Mouse (Mus musculus) brain, adult 2 months (tissue): ENCODE measurements around the gene Gm9803.
"Not testable (repeated sequence)": the region's sequence is repeated elsewhere in the genome, so short reads cannot be mapped to it uniquely, and the experiment has no call there.

Experiments
- DNase-seq: peaks from one replicate; pipeline ENCODE4 v3.0.0; 2011; ENCODE audit warnings: low read depth, low spot score

Gene Gm9803

GRCm38 (mm10) chr10:43523931-43524330 lies at the start of gene Gm9803:
Gm9803 (plus strand) TSS chr10:43524084.
- not testable (repeated sequence) for DNase-seq

GRCm38 (mm10) chr10:43475376-43475775 lies 48.5 kb upstream of the Gm9803 start:
- DNase-seq = peak; percentile 61

- peak; percentile 33 for DNase-seq
These were observed 46.4 kb upstream of the Gm9803 start for GRCm38 (mm10) chr10:43477459-43477858.

- peak; percentile 59 for DNase-seq
These were observed 45.8 kb upstream of the Gm9803 start for GRCm38 (mm10) chr10:43477865-43478681.

- peak; percentile 76 for DNase-seq
These were observed 45.0 kb upstream of the Gm9803 start, which contains the start of gene Bend3 for GRCm38 (mm10) chr10:43478751-43479435. Bend3 (plus strand) TSS chr10:43478831.

- DNase-seq = peak; percentile 86
These were observed 44.3 kb upstream of the Gm9803 start for GRCm38 (mm10) chr10:43479436-43480157.

- no peak for DNase-seq
These were observed 43.5 kb upstream of the Gm9803 start for GRCm38 (mm10) chr10:43480227-43480849.

- no peak for DNase-seq
These were observed 42.7 kb upstream of the Gm9803 start for GRCm38 (mm10) chr10:43481179-43481578.

- DNase-seq = no peak
These were observed 41.9 kb upstream of the Gm9803 start for GRCm38 (mm10) chr10:43482021-43482420.

- DNase-seq = no peak
These were observed 40.4 kb upstream of the Gm9803 start for GRCm38 (mm10) chr10:43483426-43483995.

GRCm38 (mm10) chr10:43485751-43486268 lies 38.1 kb upstream of the Gm9803 start:
- DNase-seq = no peak

- no peak for DNase-seq
These were observed 36.4 kb upstream of the Gm9803 start for GRCm38 (mm10) chr10:43487441-43488010.

- no peak for DNase-seq
These were observed 35.6 kb upstream of the Gm9803 start for GRCm38 (mm10) chr10:43488258-43488657.

- no peak for DNase-seq
These were observed 34.7 kb upstream of the Gm9803 start for GRCm38 (mm10) chr10:43489139-43489538.

- no peak for DNase-seq
These were observed 34.3 kb upstream of the Gm9803 start for GRCm38 (mm10) chr10:43489550-43489949.

- DNase-seq = no peak
These were observed 33.9 kb upstream of the Gm9803 start for GRCm38 (mm10) chr10:43490034-43490433.

GRCm38 (mm10) chr10:43490846-43491245 lies 33.0 kb upstream of the Gm9803 start:
- no peak for DNase-seq

GRCm38 (mm10) chr10:43502599-43502998 lies 21.3 kb upstream of the Gm9803 start:
- peak; percentile 90 for DNase-seq

- no peak for DNase-seq
These were observed 19.6 kb upstream of the Gm9803 start for GRCm38 (mm10) chr10:43504291-43504690.

- DNase-seq = no peak
These were observed 16.8 kb upstream of the Gm9803 start for GRCm38 (mm10) chr10:43507051-43507450.

- DNase-seq = no peak
These were observed 14.7 kb upstream of the Gm9803 start for GRCm38 (mm10) chr10:43509228-43509627.
